Mouse (Mus musculus): ENCODE data around the gene Olfr1153. TPM values are rescaled to one million over a fixed set of nuclear protein-coding genes. Genes with fewer than 3 reads are reported as not detected.

The Olfr1153 gene
- total RNA-seq (2023), result not detected

GRCm38 (mm10) chr2:87894662-87895061, at the start of gene Olfr1153:
Olfr1153 (plus strand) TSS chr2:87894962.

DNA sequence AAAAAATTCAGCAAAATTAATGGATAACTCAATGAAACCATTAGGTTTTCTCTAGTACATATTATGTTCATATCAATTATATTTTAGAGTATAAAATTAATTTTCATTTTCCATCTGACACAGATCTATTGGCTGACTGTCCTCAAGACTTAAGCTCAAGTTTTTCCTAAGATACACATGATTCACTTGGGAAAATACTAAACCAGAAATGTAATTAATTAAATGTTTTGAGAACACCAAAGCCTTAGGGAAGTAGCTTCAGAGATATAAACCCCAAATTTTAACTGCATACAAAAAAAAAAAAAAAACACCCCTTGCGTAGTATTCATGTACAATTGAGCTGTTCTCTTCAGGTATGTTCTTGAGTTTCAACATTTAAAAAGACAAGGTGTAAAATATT, 39.2 kb upstream of the Olfr1153 start, which contains the start of gene Olfr1151:
Olfr1151 (plus strand) TSS at position 301 of the 400 bp plus-strand sequence.

DNA sequence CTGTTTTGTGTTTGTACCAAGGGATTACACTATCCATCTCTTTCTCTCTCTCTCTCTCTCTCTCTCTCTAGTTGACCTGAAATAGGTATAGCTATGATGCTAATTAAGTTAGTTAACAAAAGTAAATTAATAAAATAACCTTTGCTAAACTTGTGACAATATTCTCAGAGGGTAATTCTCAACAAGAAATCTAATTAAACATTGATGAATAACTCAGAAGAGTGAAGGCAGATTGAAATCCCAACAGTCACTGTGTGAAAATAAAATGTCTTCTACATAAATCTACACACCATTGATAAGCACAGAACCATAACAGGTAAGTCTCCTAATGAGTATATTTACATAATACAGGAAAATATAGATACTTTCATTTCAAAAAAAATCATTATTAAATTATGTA, 28.6 kb upstream of the Olfr1153 start, which contains the start of gene Olfr1152:
Olfr1152 (plus strand) TSS at position 301 of the 400 bp plus-strand sequence.

DNA sequence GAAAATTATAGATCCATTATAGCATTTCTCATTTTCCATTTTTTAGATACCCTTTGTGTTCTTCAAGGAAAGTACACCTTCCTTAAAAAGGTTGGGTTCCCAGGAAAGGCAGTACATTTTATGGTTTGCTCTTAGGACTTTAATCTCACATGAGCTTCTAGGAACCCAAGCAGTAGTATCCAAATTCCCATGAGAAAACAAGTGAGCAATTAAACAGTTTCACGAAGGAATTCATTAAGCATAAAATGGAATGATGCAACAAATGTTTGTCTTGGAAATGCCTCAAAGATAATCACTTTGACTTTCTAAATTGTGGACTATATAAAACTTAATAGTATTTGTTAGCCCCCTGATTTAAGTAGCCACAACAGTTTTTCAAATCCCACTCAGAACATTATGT, 10.3 kb downstream of the Olfr1153 start, which contains the start of gene Olfr1154:
Olfr1154 (minus strand) TSS at position 101 of the 400 bp plus-strand sequence.

DNA sequence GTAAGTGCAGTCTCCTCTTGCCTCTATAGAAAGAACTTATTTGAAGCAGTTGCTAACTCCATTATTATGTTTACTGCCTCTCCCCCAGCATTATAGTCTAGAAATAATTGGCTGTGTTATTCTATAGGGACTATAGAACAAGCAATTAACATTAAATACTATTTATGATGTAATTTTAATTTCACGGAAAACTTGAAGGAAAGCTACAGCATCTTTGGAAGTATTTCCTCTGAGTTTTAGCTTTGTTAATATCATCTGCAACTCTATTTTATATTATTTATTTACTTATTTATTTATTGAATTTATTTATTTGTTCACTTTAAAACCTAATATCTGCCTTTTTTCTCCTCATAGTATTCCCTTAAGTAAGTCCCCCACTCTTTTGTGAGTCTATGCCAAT, 50.3 kb downstream of the Olfr1153 start, which contains the start of gene Olfr1155:
Olfr1155 (minus strand) TSS at position 101 of the 400 bp plus-strand sequence.

Other genes starting within 250 kb of the Olfr1153 start
- gene Olfr1133, start 247.6 kb upstream of the Olfr1153 start, total RNA-seq (2023), result not detected
- not detected for gene Olfr1134, start 236.5 kb upstream of the Olfr1153 start, total RNA-seq (2023)
- gene Olfr1135, start 221.3 kb upstream of the Olfr1153 start, total RNA-seq (2023), result not detected
- not detected for gene Olfr1136, start 201.0 kb upstream of the Olfr1153 start, total RNA-seq (2023)
- gene Olfr1137, start 181.8 kb upstream of the Olfr1153 start, total RNA-seq (2023), result not detected
- gene Olfr1138, start 155.0 kb upstream of the Olfr1153 start, total RNA-seq (2023), result not detected
- not detected for gene Olfr1140, start 151.2 kb upstream of the Olfr1153 start, total RNA-seq (2023)
- not detected for gene Olfr1141, start 141.0 kb upstream of the Olfr1153 start, total RNA-seq (2023)
- gene Olfr152, start 115.5 kb upstream of the Olfr1153 start, total RNA-seq (2023), result not detected
- gene Olfr1143, start 94.4 kb upstream of the Olfr1153 start, total RNA-seq (2023), result not detected
- not detected for gene Olfr1145, start 85.1 kb upstream of the Olfr1153 start, total RNA-seq (2023)
- gene Olfr1148, start 64.4 kb upstream of the Olfr1153 start, total RNA-seq (2023), result not detected
- gene Olfr1150-ps1, start 51.0 kb upstream of the Olfr1153 start, total RNA-seq (2023), result not detected
- not detected for gene Olfr1151, start 39.1 kb upstream of the Olfr1153 start, total RNA-seq (2023)
- not detected for gene Olfr1152, start 28.5 kb upstream of the Olfr1153 start, total RNA-seq (2023)
- not detected for gene Olfr1154, start 10.2 kb downstream of the Olfr1153 start, total RNA-seq (2023)
- gene Olfr1155, start 50.2 kb downstream of the Olfr1153 start, total RNA-seq (2023), result not detected
- gene Olfr1156, start 58.1 kb downstream of the Olfr1153 start, total RNA-seq (2023), result not detected
- gene Olfr1157, start 73.3 kb downstream of the Olfr1153 start, total RNA-seq (2023), result not detected
- not detected for gene Olfr74, start 79.7 kb downstream of the Olfr1153 start, total RNA-seq (2023)
- gene Olfr1158, start 95.2 kb downstream of the Olfr1153 start, total RNA-seq (2023), result not detected
- not detected for gene Olfr1160, start 113.3 kb downstream of the Olfr1153 start, total RNA-seq (2023)
- not detected for gene Olfr1161, start 127.8 kb downstream of the Olfr1153 start, total RNA-seq (2023)
- not detected for gene Olfr73, start 142.7 kb downstream of the Olfr1153 start, total RNA-seq (2023)
- gene Olfr1162, start 156.2 kb downstream of the Olfr1153 start, total RNA-seq (2023), result not detected
- gene Olfr1163, start 176.9 kb downstream of the Olfr1153 start, total RNA-seq (2023), result not detected
- gene Olfr1164, start 199.0 kb downstream of the Olfr1153 start, total RNA-seq (2023), result not detected
- not detected for gene Olfr1166, start 233.3 kb downstream of the Olfr1153 start, total RNA-seq (2023)

Data from B cell, adult 67 days (primary cell).